Mouse (Mus musculus): ENCODE results near the gene Gm10974. TPM values are rescaled to one million over a fixed set of nuclear protein-coding genes. Genes with fewer than 3 reads are reported as not detected.
A peak's percentile ranks its signal among the peaks of the same experiment; 100 is the strongest.

The Gm10974 gene
- polyA plus RNA-seq (2012; rRNA removed): not detected in 2 replicates

- 62% methylated on average over 2 of the region's 2 CpGs for WGBS
- DNase-seq (ENCODE audit: low read depth, low spot score): no peak
Measured at GRCm38 (mm10) chr7:66365904-66366303, at the start of gene Gm10974. Gene Gm10974, plus strand, starts transcription at chr7:66365905.

GRCm38 (mm10) chr7:66318147-66318546, 47.6 kb upstream of the Gm10974 start:
- 50% methylated on average over 6 of the region's 6 CpGs for WGBS
- DNase-seq (ENCODE audit: low read depth, low spot score): no peak

- DNase-seq (ENCODE audit: low read depth, low spot score): no peak
- 49% methylated on average over 5 of the region's 5 CpGs for WGBS
Measured at GRCm38 (mm10) chr7:66320996-66321395, 44.7 kb upstream of the Gm10974 start.

- WGBS: 65% methylated on average over 9 of the region's 9 CpGs
- DNase-seq (ENCODE audit: low read depth, low spot score): no peak
Measured at GRCm38 (mm10) chr7:66323252-66324015, 42.3 kb upstream of the Gm10974 start.

- WGBS: 71% methylated on average over 3 of the region's 3 CpGs
- no peak for DNase-seq (ENCODE audit: low read depth, low spot score)
Measured at GRCm38 (mm10) chr7:66325419-66326053, 40.2 kb upstream of the Gm10974 start.

GRCm38 (mm10) chr7:66327516-66327915, 38.2 kb upstream of the Gm10974 start:
- DNase-seq (ENCODE audit: low read depth, low spot score): no peak
- 94% methylated on average over 2 of the region's 2 CpGs for WGBS

GRCm38 (mm10) chr7:66330610-66331009, 35.1 kb upstream of the Gm10974 start:
- no peak for DNase-seq (ENCODE audit: low read depth, low spot score)

GRCm38 (mm10) chr7:66332340-66332739, 33.4 kb upstream of the Gm10974 start:
- WGBS: 59% methylated on average over 8 of the region's 8 CpGs
- DNase-seq (ENCODE audit: low read depth, low spot score): no peak

More at GRCm38 (mm10) chr7:66330610-66331009, 35.1 kb upstream of the Gm10974 start:
- 77% methylated on average over 9 of the region's 9 CpGs for WGBS

- 80% methylated on average over 4 of the region's 4 CpGs for WGBS
- no peak for DNase-seq (ENCODE audit: low read depth, low spot score)
Measured at GRCm38 (mm10) chr7:66333906-66334500, 31.7 kb upstream of the Gm10974 start.

GRCm38 (mm10) chr7:66336955-66337354, 28.8 kb upstream of the Gm10974 start:
- 66% methylated on average over 2 of the region's 2 CpGs for whole genome bisulfite sequencing

GRCm38 (mm10) chr7:66339625-66340024, 26.1 kb upstream of the Gm10974 start:
- 13% methylated on average over 5 of the region's 5 CpGs for WGBS
- DNase-seq (ENCODE audit: low read depth, low spot score): peak; percentile 29

More at GRCm38 (mm10) chr7:66336955-66337354, 28.8 kb upstream of the Gm10974 start:
- no peak for DNase-seq (ENCODE audit: low read depth, low spot score)

GRCm38 (mm10) chr7:66340044-66340443, 25.7 kb upstream of the Gm10974 start:
- whole genome bisulfite sequencing: 13% methylated on average over 3 of the region's 3 CpGs
- DNase-seq (ENCODE audit: low read depth, low spot score): peak; percentile 52

GRCm38 (mm10) chr7:66342323-66342722, 23.4 kb upstream of the Gm10974 start:
- WGBS: 30% methylated on average over 4 of the region's 4 CpGs
- DNase-seq (ENCODE audit: low read depth, low spot score): peak; percentile 51

- no peak for DNase-seq (ENCODE audit: low read depth, low spot score)
- WGBS: 77% methylated on average over 6 of the region's 6 CpGs
Measured at GRCm38 (mm10) chr7:66342831-66343230, 22.9 kb upstream of the Gm10974 start.

GRCm38 (mm10) chr7:66343307-66343706, 22.4 kb upstream of the Gm10974 start:
- no peak for DNase-seq (ENCODE audit: low read depth, low spot score)
- 49% methylated on average over 5 of the region's 5 CpGs for WGBS

- DNase-seq (ENCODE audit: low read depth, low spot score): no peak
- 75% methylated on average over 9 of the region's 9 CpGs for WGBS
Measured at GRCm38 (mm10) chr7:66346959-66347663, 18.6 kb upstream of the Gm10974 start.

- no peak for DNase-seq (ENCODE audit: low read depth, low spot score)
- WGBS: 81% methylated on average over 10 of the region's 10 CpGs
Measured at GRCm38 (mm10) chr7:66348588-66348987, 17.1 kb upstream of the Gm10974 start.

- no peak for DNase-seq (ENCODE audit: low read depth, low spot score)
- 71% methylated on average over 11 of the region's 11 CpGs for WGBS
Measured at GRCm38 (mm10) chr7:66349670-66350069, 16.0 kb upstream of the Gm10974 start.

GRCm38 (mm10) chr7:66351074-66351473, 14.6 kb upstream of the Gm10974 start:
- 57% methylated on average over 4 of the region's 4 CpGs for WGBS
- DNase-seq (ENCODE audit: low read depth, low spot score): no peak

GRCm38 (mm10) chr7:66354911-66355310, 10.8 kb upstream of the Gm10974 start:
- WGBS: 87% methylated on average over 3 of the region's 3 CpGs
- no peak for DNase-seq (ENCODE audit: low read depth, low spot score)
